Mouse (Mus musculus): Measurements from ENCODE around the gene Csrp3. TPM values are rescaled to one million over a fixed set of nuclear protein-coding genes. Genes with fewer than 3 reads are reported as not detected.

Gene Csrp3
- polyA plus RNA-seq, 1 experiment: not detected

DNA sequence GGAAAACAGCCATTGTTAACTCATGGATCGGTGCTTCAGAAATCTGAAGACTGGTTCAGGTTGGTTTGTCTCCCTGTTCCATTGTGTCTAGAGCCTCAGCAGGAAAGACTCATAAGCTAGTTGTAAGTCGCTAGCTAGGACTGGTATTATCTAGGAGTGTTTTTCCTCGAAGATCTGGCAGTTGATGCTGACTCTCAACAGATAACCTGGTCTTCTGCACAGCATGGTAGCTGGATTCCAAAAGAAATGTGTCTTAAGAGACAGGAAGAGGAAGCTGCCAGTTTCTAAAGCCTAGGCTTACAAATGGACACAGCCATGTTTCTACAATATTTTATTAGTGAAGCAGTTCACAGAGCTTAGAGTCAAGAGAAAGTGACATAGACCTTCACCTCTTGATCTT is 56.4 kb downstream of the Csrp3 start:
- TF ChIP-seq CTCF (IDR thresholded peaks at IDR 0.05; ENCODE audit: low read depth, low read length) (no peak), EP300 (IDR thresholded peaks at IDR 0.05; ENCODE audit: insufficient read depth, low read depth, low read length) (no peak), POLR2A (IDR thresholded peaks at IDR 0.05; ENCODE audit: insufficient read depth, low read length) (no peak)
- Histone ChIP-seq H3K4me3 (ENCODE audit: low read depth, low read length) (no peak overlapping the region), H3K9ac (ENCODE audit: low read depth, poor library complexity, severe bottlenecking) (no peak overlapping the region), H3K27me3 (ENCODE audit: control insufficient read depth, insufficient read depth, low read length, poor library complexity, severe bottlenecking) (no peaks in the 10 kb centered on the region), H3K36me3 (ENCODE audit: control insufficient read depth, insufficient read depth, low read length, poor library complexity, severe bottlenecking) (peaks cover 10% of the 10 kb centered on the region), H3K9me3 (replicated peaks; ENCODE audit: control insufficient read depth, insufficient read depth, low read length, poor library complexity, severe bottlenecking) (no peaks in the 10 kb centered on the region), H3K27ac (ENCODE audit: insufficient read depth, low read length) (no peak overlapping the region), H3K4me1 (ENCODE audit: control insufficient read depth, insufficient read depth, low read length) (no peaks in the 10 kb centered on the region)

DNA sequence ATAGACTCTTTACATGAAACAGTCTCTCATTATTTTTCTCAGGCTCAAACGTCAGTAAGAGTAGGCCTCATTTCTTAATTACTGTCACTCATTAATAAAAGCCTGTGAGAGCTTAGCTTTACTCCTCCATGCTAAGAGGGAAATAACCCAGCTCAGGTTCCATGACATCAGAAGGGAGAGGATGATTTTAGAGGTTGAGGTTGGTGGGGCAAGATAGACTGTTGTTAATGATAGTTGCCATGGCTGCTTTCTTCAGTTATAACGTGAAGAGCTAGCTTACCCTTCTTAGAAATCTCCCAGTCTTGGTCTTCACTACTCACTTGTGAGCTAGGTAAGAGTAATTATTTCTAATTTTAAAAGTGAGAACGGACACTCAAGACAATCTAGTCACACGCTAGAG is 57.7 kb downstream of the Csrp3 start:
- Histone ChIP-seq H3K27me3 (ENCODE audit: control insufficient read depth, insufficient read depth, low read length, poor library complexity, severe bottlenecking) (no peaks in the 10 kb centered on the region), H3K9me3 (replicated peaks; ENCODE audit: control insufficient read depth, insufficient read depth, low read length, poor library complexity, severe bottlenecking) (no peaks in the 10 kb centered on the region), H3K4me1 (ENCODE audit: control insufficient read depth, insufficient read depth, low read length) (no peaks in the 10 kb centered on the region), H3K36me3 (ENCODE audit: control insufficient read depth, insufficient read depth, low read length, poor library complexity, severe bottlenecking) (peaks cover 4% of the 10 kb centered on the region), H3K4me3 (ENCODE audit: low read depth, low read length) (no peak overlapping the region), H3K9ac (ENCODE audit: low read depth, poor library complexity, severe bottlenecking) (no peak overlapping the region), H3K27ac (ENCODE audit: insufficient read depth, low read length) (no peak overlapping the region)
- TF ChIP-seq POLR2A (IDR thresholded peaks at IDR 0.05; ENCODE audit: insufficient read depth, low read length) (no peak), EP300 (IDR thresholded peaks at IDR 0.05; ENCODE audit: insufficient read depth, low read depth, low read length) (no peak), CTCF (IDR thresholded peaks at IDR 0.05; ENCODE audit: low read depth, low read length) (no peak)

DNA sequence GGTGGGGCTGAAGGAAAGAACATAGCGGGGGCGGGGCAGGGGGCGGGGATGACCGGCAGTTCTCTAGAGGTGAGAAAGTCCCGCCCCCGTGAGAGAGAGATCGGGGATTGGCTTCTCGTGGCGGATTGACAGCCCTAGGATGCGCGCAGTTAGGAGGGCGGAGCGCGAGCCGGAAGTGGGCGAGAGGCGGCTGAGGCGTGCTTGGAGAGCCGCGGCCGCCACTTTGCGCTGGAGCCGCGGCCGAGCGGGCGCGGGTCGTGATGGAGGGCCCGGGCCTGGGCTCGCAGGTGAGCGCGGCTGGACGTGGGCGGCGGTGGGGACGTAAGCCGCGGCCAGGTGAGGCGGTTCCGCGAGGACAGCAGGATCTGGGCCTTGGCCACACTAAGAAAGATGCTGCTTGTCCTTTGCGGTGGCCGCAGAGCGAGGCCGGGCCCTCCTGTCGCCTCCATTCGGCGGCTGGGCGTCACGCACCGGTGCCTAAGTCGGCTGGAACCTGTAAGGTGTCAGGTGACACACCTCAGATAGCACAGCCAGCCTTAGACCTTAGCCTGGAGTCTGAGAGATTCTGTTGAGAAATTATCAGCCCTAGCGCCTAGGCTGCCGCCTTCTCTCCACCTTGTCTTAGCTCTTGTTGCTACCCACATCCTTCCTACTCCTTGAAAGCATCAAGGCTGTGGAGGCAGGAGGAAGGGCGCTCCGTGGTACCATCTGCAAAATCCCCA is 58.8 kb downstream of the Csrp3 start, which contains the start of gene Zdhhc13:
Zdhhc13 (plus strand) TSS at position 153 of the 722 bp plus-strand sequence.
- Histone ChIP-seq H3K4me1 (ENCODE audit: control insufficient read depth, insufficient read depth, low read length) (no peaks in the 10 kb centered on the region), H3K36me3 (ENCODE audit: control insufficient read depth, insufficient read depth, low read length, poor library complexity, severe bottlenecking) (peaks cover 4% of the 10 kb centered on the region), H3K4me3 (ENCODE audit: low read depth, low read length) (peak within 1 kb of the TSS; percentile 97), H3K9me3 (replicated peaks; ENCODE audit: control insufficient read depth, insufficient read depth, low read length, poor library complexity, severe bottlenecking) (no peaks in the 10 kb centered on the region), H3K27ac (ENCODE audit: insufficient read depth, low read length) (peak within 1 kb of the TSS; percentile 23; the same call in 1 of the 2 replicates), H3K9ac (ENCODE audit: low read depth, poor library complexity, severe bottlenecking) (peak within 1 kb of the TSS; percentile 34), H3K27me3 (ENCODE audit: control insufficient read depth, insufficient read depth, low read length, poor library complexity, severe bottlenecking) (no peaks in the 10 kb centered on the region)
- TF ChIP-seq EP300 (IDR thresholded peaks at IDR 0.05; ENCODE audit: insufficient read depth, low read depth, low read length): no peak
- TF ChIP-seq POLR2A (IDR thresholded peaks at IDR 0.05; ENCODE audit: insufficient read depth, low read length): peak; percentile 71

DNA sequence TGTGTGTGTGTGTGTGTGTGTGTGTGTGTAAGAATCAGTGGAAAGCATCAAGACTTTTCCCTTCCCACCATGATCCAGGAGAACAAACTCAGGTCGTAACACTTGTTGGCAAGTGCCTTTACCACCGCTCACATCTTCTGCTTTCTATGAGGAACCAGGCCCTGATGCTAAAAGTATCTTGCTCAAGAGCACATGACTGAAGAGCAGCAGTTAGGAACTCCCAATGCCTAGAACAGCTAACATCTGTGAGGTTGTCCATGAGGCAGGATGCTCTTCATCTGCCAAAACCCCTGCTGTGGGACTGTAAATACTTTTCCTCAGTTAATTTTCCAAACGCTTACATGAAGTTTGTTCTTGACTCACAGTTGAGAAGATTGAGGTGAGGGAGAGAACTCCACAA is 59.5 kb downstream of the Csrp3 start:
- Histone ChIP-seq H3K36me3 (ENCODE audit: control insufficient read depth, insufficient read depth, low read length, poor library complexity, severe bottlenecking) (peaks cover 4% of the 10 kb centered on the region), H3K9me3 (replicated peaks; ENCODE audit: control insufficient read depth, insufficient read depth, low read length, poor library complexity, severe bottlenecking) (no peaks in the 10 kb centered on the region), H3K4me3 (ENCODE audit: low read depth, low read length) (no peak overlapping the region), H3K9ac (ENCODE audit: low read depth, poor library complexity, severe bottlenecking) (no peak overlapping the region), H3K4me1 (ENCODE audit: control insufficient read depth, insufficient read depth, low read length) (no peaks in the 10 kb centered on the region), H3K27me3 (ENCODE audit: control insufficient read depth, insufficient read depth, low read length, poor library complexity, severe bottlenecking) (no peaks in the 10 kb centered on the region), H3K27ac (ENCODE audit: insufficient read depth, low read length) (no peak overlapping the region)
- TF ChIP-seq EP300 (IDR thresholded peaks at IDR 0.05; ENCODE audit: insufficient read depth, low read depth, low read length): no peak
- TF ChIP-seq CTCF (IDR thresholded peaks at IDR 0.05; ENCODE audit: low read depth, low read length): no peak
- no peak for TF ChIP-seq POLR2A (IDR thresholded peaks at IDR 0.05; ENCODE audit: insufficient read depth, low read length)

DNA sequence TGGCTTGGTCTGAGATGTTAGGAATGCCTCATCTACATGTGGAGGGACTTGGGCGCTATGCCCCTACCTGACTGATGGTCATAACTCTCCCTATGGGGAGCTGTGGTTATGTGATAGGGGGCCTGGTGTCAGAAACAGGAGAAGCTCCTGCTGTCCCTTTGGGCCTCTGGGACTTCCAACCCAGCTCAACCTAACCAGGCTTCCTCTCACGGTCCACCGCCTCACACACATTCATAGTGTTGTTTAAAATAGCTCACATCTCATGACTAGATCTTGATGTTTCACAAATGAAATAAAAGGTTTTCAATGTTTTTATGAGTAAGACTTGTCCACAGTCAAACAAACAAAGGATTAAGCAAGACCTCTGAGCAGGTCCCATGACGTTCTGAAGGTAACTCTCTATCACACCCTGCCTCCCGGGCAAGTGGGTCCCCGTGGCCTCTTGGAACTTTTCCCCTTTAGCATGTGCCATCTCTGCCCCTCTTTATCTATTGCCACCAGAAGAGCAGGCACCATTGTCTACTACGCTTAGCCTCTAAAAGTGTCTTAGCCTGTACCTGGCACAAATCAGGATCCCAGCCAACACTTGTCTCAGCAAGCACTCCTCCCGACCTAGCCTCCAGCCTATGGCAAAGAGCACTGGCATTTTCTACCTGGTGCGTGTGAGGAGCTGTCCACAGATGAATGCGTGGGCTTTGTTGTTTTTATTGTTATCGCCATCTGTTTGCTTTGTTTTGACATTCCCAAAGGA is 62.9 kb downstream of the Csrp3 start:
- TF ChIP-seq POLR2A (IDR thresholded peaks at IDR 0.05; ENCODE audit: insufficient read depth, low read length) (no peak), CTCF (IDR thresholded peaks at IDR 0.05; ENCODE audit: low read depth, low read length) (no peak), EP300 (IDR thresholded peaks at IDR 0.05; ENCODE audit: insufficient read depth, low read depth, low read length) (no peak)
- Histone ChIP-seq H3K4me1 (ENCODE audit: control insufficient read depth, insufficient read depth, low read length) (no peaks in the 10 kb centered on the region), H3K27me3 (ENCODE audit: control insufficient read depth, insufficient read depth, low read length, poor library complexity, severe bottlenecking) (no peaks in the 10 kb centered on the region; the same call in 1 of the 2 replicates), H3K9ac (ENCODE audit: low read depth, poor library complexity, severe bottlenecking) (no peak overlapping the region), H3K27ac (ENCODE audit: insufficient read depth, low read length) (no peak overlapping the region), H3K36me3 (ENCODE audit: control insufficient read depth, insufficient read depth, low read length, poor library complexity, severe bottlenecking) (no peaks in the 10 kb centered on the region), H3K4me3 (ENCODE audit: low read depth, low read length) (no peak overlapping the region), H3K9me3 (replicated peaks; ENCODE audit: control insufficient read depth, insufficient read depth, low read length, poor library complexity, severe bottlenecking) (no peaks in the 10 kb centered on the region)

DNA sequence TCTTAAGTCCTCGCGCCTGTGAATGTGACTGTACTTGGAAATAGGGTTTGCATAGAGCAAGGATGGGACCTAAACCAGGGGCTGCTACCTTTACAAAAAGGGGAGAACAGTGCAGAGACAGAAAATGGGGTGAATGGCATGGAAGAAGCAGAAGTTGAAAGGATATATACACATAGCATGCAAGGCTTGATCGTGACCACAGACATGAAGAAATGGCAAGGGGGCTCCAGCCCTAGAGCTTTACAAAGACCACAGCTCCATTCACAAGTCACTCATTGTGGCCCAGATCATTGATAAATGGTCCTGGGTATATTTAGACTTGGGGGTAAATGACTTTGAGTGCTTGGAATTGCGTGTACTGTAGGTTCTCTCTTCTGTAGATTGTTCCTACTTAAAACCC is 65.4 kb downstream of the Csrp3 start:
- Histone ChIP-seq H3K9me3 (replicated peaks; ENCODE audit: control insufficient read depth, insufficient read depth, low read length, poor library complexity, severe bottlenecking) (no peaks in the 10 kb centered on the region), H3K4me1 (ENCODE audit: control insufficient read depth, insufficient read depth, low read length) (no peaks in the 10 kb centered on the region), H3K27me3 (ENCODE audit: control insufficient read depth, insufficient read depth, low read length, poor library complexity, severe bottlenecking) (no peaks in the 10 kb centered on the region; the same call in 1 of the 2 replicates), H3K36me3 (ENCODE audit: control insufficient read depth, insufficient read depth, low read length, poor library complexity, severe bottlenecking) (no peaks in the 10 kb centered on the region), H3K27ac (ENCODE audit: insufficient read depth, low read length) (no peak overlapping the region), H3K9ac (ENCODE audit: low read depth, poor library complexity, severe bottlenecking) (no peak overlapping the region), H3K4me3 (ENCODE audit: low read depth, low read length) (no peak overlapping the region)
- no peak for TF ChIP-seq CTCF (IDR thresholded peaks at IDR 0.05; ENCODE audit: low read depth, low read length)
- TF ChIP-seq POLR2A (IDR thresholded peaks at IDR 0.05; ENCODE audit: insufficient read depth, low read length): no peak
- no peak for TF ChIP-seq EP300 (IDR thresholded peaks at IDR 0.05; ENCODE audit: insufficient read depth, low read depth, low read length)

Other genes starting within 250 kb of the Csrp3 start
- gene Mrgprb3, start 204.2 kb downstream of the Csrp3 start, polyA plus RNA-seq (2011; ENCODE audit: insufficient read depth, insufficient read length, low read depth, missing spikeins): not detected in 2 replicates
- 51.2 and 52.1 TPM in 2 replicates for gene Zdhhc13, start 59.0 kb downstream of the Csrp3 start, polyA plus RNA-seq (2011; ENCODE audit: insufficient read depth, insufficient read length, low read depth, missing spikeins)
- 24.9 and 25.1 TPM in 2 replicates for gene E2f8, start 33.6 kb upstream of the Csrp3 start, polyA plus RNA-seq (2011; ENCODE audit: insufficient read depth, insufficient read length, low read depth, missing spikeins)
- gene Nav2, start 60.7 kb upstream of the Csrp3 start, polyA plus RNA-seq (2011; ENCODE audit: insufficient read depth, insufficient read length, low read depth, missing spikeins): 51.7 and 58.6 TPM in 2 replicates

Data from ES-Bruce4 (cell line).